Mouse (Mus musculus) hindbrain, postnatal 0 days (tissue): ENCODE measurements around the gene Gstt4. TPM values are rescaled to one million over a fixed set of nuclear protein-coding genes. Genes with fewer than 3 reads are reported as not detected.

Source experiments
- ATAC-seq: fragments of 200-750 bp; cut with Nextera tagmentation; 2 replicates; pipeline ENCODE4 v1.8.0; 2017; ENCODE audit warnings: mild to moderate bottlenecking, moderate TSS enrichment, moderate library complexity
- DNase-seq: peaks from one replicate; pipeline ENCODE4 v3.0.0-alpha.2; 2015; ENCODE audit warnings: low spot score
- H3K27ac ChIP-seq: fragments of 300-500 bp; sonication (generic); 2 replicates; pipeline ENCODE4 v1.5.1; 2014; ENCODE audit warnings: mild to moderate bottlenecking
- H3K27me3 ChIP-seq: fragments of 300-500 bp; sonication (generic); 2 replicates; pipeline ENCODE4 v1.6.1; 2014; ENCODE audit warnings: low read length, mixed read lengths; ENCODE audit not compliant: insufficient read depth
- H3K36me3 ChIP-seq: fragments of 300-500 bp; sonication (generic); 2 replicates; pipeline ENCODE4 v1.6.1; 2014; ENCODE audit warnings: low read length, mixed read lengths; ENCODE audit not compliant: insufficient read depth
- H3K4me1 ChIP-seq: fragments of 300-500 bp; sonication (generic); 2 replicates; pipeline ENCODE4 v1.6.1; 2014; ENCODE audit warnings: antibody characterized with exemption, low read length, mixed read lengths; ENCODE audit not compliant: insufficient read depth
- H3K4me2 ChIP-seq: fragments of 300-500 bp; sonication (generic); 2 replicates; pipeline ENCODE4 v1.6.1; 2014; ENCODE audit warnings: low read depth, mild to moderate bottlenecking, low read length, moderate library complexity, mixed read lengths
- H3K4me3 ChIP-seq: fragments of 300-500 bp; sonication (generic); 2 replicates; pipeline ENCODE4 v1.5.1; 2014; ENCODE audit warnings: low read length
- H3K9ac ChIP-seq: fragments of 300-500 bp; sonication (generic); replicated peaks from 2 replicates; pipeline ENCODE4 v1.6.1; 2014; ENCODE audit warnings: mild to moderate bottlenecking, low read length, moderate library complexity, mixed read lengths
- H3K9me3 ChIP-seq: fragments of 300-500 bp; sonication (generic); 2 replicates; pipeline ENCODE4 v1.6.1; 2016; ENCODE audit warnings: low read length, mixed read lengths
- CTCF ChIP-seq: IDR thresholded peaks from 2 replicates; pipeline ENCODE4 v1.5.1; 2016; ENCODE audit warnings: antibody characterized with exemption, control low read depth, low read depth
- WGBS: fragments of 180-500 bp; shearing (Covaris S2); extraction: QIAGEN DNeasy Blood & Tissue Kit; methylation state at CpG from one replicate; pipeline ENCODE4 v1.1.7; 2014; 5-methylcytosine and 5-hydroxymethylcytosine counted together
- polyA plus RNA-seq: library from polyadenylated mRNA; unstranded; fragments of >200 nt; fragmentation: Nextera tagmentation; extraction: Ambion mirVana; gene quantifications from 2 replicates; pipeline ENCODE4 v1.2.1, GENCODE M21; 2015
- total RNA-seq: library from RNA; depleted of rRNA; stranded (reverse); fragments of >200 nt; gene quantifications from 2 replicates; pipeline ENCODE4 v1.2.3, GENCODE M21; 2014

The Gstt4 gene
- total and polyA plus RNA-seq, 2 experiments from 2014 or later, result not detected

DNA sequence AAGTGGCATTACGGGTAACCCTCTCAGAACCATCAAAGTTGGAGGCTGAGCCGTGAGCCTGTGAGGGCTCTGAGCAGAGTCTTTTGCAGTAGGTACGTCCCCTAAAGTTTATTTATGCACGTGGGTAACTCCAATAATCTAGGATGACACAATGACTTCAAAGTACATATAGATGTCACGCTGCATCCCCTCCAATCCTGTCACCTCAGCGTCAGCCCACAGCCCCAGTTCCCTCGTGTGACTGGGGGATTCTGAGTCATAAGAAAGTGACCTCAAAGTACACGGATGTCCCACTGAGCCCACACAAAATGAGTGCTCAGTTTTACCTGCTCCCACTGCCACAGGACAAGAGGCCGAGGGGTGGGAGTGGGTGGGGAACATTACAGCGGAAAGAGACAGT lies 16.7 kb upstream of the Gstt4 start:
- Histone ChIP-seq H3K9me3 (no peaks in the 10 kb centered on the region), H3K9ac (no peak overlapping the region), H3K4me3 (no peak overlapping the region), H3K27ac (no peak overlapping the region), H3K36me3 (no peaks in the 10 kb centered on the region), H3K4me1 (peaks cover 17% of the 10 kb centered on the region), H3K27me3 (no peaks in the 10 kb centered on the region), H3K4me2 (no peak overlapping the region)
- ATAC-seq, result no peak
- 91% methylated on average over 10 of the region's 10 CpGs for WGBS
- no peak for TF ChIP-seq CTCF
- DNase-seq, result no peak

GRCm38 (mm10) chr10:75837248-75837759 lies 15.0 kb upstream of the Gstt4 start, which contains the start of gene Gstt2:
Gstt2 (minus strand) TSS chr10:75837424.
- Histone ChIP-seq H3K9me3 (no peaks in the 10 kb centered on the region), H3K4me3 (peak within 1 kb of the TSS; percentile 42), H3K36me3 (no peaks in the 10 kb centered on the region), H3K27ac (peak within 1 kb of the TSS; percentile 85), H3K9ac (peak within 1 kb of the TSS; percentile 56), H3K4me1 (peaks cover 24% of the 10 kb centered on the region), H3K27me3 (no peaks in the 10 kb centered on the region), H3K4me2 (peak within 1 kb of the TSS; percentile 76)
- TF ChIP-seq CTCF, result peak; percentile 61
- under 1% methylated on average over 21 of the region's 21 CpGs for WGBS
- DNase-seq, result peak; percentile 97
- ATAC-seq, result peak; percentile 94

- Histone ChIP-seq H3K9me3 (no peaks in the 10 kb centered on the region), H3K9ac (no peak overlapping the region), H3K27ac (no peak overlapping the region), H3K4me3 (no peak overlapping the region), H3K4me1 (peaks cover 24% of the 10 kb centered on the region), H3K27me3 (no peaks in the 10 kb centered on the region), H3K36me3 (no peaks in the 10 kb centered on the region), H3K4me2 (peak overlapping the region; percentile 69)
- WGBS, result 20% methylated on average over 9 of the region's 10 CpGs
- TF ChIP-seq CTCF, result 0 out of 2 replicates have a peak, but pooled peaks have one; percentile 2
- DNase-seq, result no peak
- ATAC-seq, result no peak
Measured at GRCm38 (mm10) chr10:75835761-75836531, 13.6 kb upstream of the Gstt4 start.

GRCm38 (mm10) chr10:75835307-75835706 lies 13.0 kb upstream of the Gstt4 start:
- WGBS, result 1% methylated on average over 10 of the region's 10 CpGs
- Histone ChIP-seq H3K9me3 (no peaks in the 10 kb centered on the region), H3K4me2 (peak overlapping the region; percentile 69), H3K4me1 (peaks cover 24% of the 10 kb centered on the region), H3K27ac (no peak overlapping the region), H3K4me3 (0 out of 2 replicates have a peak overlapping the region, but pooled peaks have one; percentile 1), H3K27me3 (no peaks in the 10 kb centered on the region), H3K9ac (no peak overlapping the region), H3K36me3 (no peaks in the 10 kb centered on the region)
- TF ChIP-seq CTCF, result no peak
- peak; percentile 55; the same call in 1 of the 2 replicates for ATAC-seq
- DNase-seq, result peak; percentile 46

GRCm38 (mm10) chr10:75834721-75835120 lies 12.4 kb upstream of the Gstt4 start:
- no peak for TF ChIP-seq CTCF
- H3K9me3 ChIP-seq, result no peaks in the 10 kb centered on the region
- DNase-seq, result no peak
- peak overlapping the region; percentile 37 for H3K4me3 ChIP-seq
- H3K27ac ChIP-seq, result peak overlapping the region; percentile 20; the same call in 1 of the 2 replicates
- peak overlapping the region; percentile 69 for H3K4me2 ChIP-seq
- no peaks in the 10 kb centered on the region for H3K36me3 ChIP-seq
- 12% methylated on average over 9 of the region's 9 CpGs for WGBS
- no peak for ATAC-seq
- H3K4me1 ChIP-seq, result peaks cover 24% of the 10 kb centered on the region
- H3K27me3 ChIP-seq, result no peaks in the 10 kb centered on the region
- H3K9ac ChIP-seq, result peak overlapping the region; percentile 37; the same call in 1 of the 2 replicates

DNA sequence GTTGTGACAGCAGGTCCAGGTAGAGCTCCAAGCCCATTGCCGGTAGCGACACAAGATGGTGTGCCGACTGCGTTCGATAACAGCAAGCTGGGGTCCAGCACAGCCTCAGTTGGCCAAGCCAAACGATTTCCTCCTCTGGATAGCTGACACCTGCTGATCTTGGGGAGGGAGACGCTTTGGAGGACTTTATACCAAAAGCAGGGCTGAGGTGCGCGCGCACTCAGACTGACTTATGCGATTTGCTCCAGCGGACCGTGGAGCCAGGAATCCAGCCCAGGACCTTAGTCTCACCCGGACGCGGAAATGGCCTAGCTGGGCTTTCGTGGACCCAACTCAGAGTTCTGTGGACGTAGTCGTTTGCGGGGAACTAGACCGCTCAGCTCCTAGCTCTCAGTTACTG lies 11.9 kb upstream of the Gstt4 start:
- no peak for TF ChIP-seq CTCF
- H3K4me2 ChIP-seq, result peak overlapping the region; percentile 69
- peak overlapping the region; percentile 37; the same call in 1 of the 2 replicates for H3K9ac ChIP-seq
- peaks cover 24% of the 10 kb centered on the region for H3K4me1 ChIP-seq
- DNase-seq, result peak; percentile 78
- under 1% methylated on average over 21 of the region's 21 CpGs for WGBS
- H3K4me3 ChIP-seq, result peak overlapping the region; percentile 37
- H3K9me3 ChIP-seq, result no peaks in the 10 kb centered on the region
- H3K27me3 ChIP-seq, result no peaks in the 10 kb centered on the region
- H3K27ac ChIP-seq, result peak overlapping the region; percentile 20; the same call in 1 of the 2 replicates
- no peaks in the 10 kb centered on the region for H3K36me3 ChIP-seq
- no peak for ATAC-seq
